In genomic region chr14:49065529-49066273, GRCm38 (mm10) we compare ENCODE assay signal across 8 mouse cellular contexts. TPM values are rescaled to one million over a fixed set of nuclear protein-coding genes. Genes with fewer than 3 reads are reported as not detected.
DNase-seq lines count a peak whose midpoint lies in the region; ATAC-seq and TF ChIP-seq lines count a peak whose summit lies in the region.

Ap5m1 (plus strand) TSS chr14:49066097.

- peaks cover 90% of the 10 kb centered on the region for H3K79me2 ChIP-seq in macrophage (ENCODE audit: inconsistent target)

- no peaks in the 10 kb centered on the region for H3K36me3 ChIP-seq in kidney, embryonic 14.5 days (ENCODE audit: control insufficient read depth, insufficient read depth, low read length)
- no peaks in the 10 kb centered on the region for H3K36me3 ChIP-seq in ES-Bruce4 (ENCODE audit: control insufficient read depth, insufficient read depth, low read length, poor library complexity, severe bottlenecking)
- H3K36me3 ChIP-seq in heart, embryonic 10.5 days, result no peaks in the 10 kb centered on the region
- H3K36me3 ChIP-seq in macrophage (ENCODE audit: inconsistent target), result no peaks in the 10 kb centered on the region

- peak within 1 kb of the TSS; percentile 93 for H3K4me3 ChIP-seq in kidney, embryonic 14.5 days (ENCODE audit: low read length)
- H3K4me3 ChIP-seq in ES-Bruce4 (ENCODE audit: low read depth, low read length), result peak within 1 kb of the TSS; percentile 99
- H3K4me3 ChIP-seq in cortical plate, adult 2 months (ENCODE audit: insufficient read depth, low read length), result peak within 1 kb of the TSS; percentile 95
- peak within 1 kb of the TSS; percentile 96 for H3K4me3 ChIP-seq in heart, embryonic 10.5 days
- H3K4me3 ChIP-seq in macrophage (ENCODE audit: inconsistent target), result peak within 1 kb of the TSS; percentile 84

- no peak for TF ChIP-seq CTCF in ES-Bruce4 (IDR thresholded peaks at IDR 0.05; ENCODE audit: low read depth, low read length)
- no peak for TF ChIP-seq CTCF in cortical plate, adult 2 months (IDR thresholded peaks at IDR 0.05; ENCODE audit: extremely low read depth, insufficient read depth, low read length)

- peak within 1 kb of the TSS; percentile 98 for H3K27ac ChIP-seq in kidney, embryonic 14.5 days (ENCODE audit: low read depth, low read length)
- H3K27ac ChIP-seq in ES-Bruce4 (ENCODE audit: insufficient read depth, low read length) (peak within 1 kb of the TSS; percentile 72), macrophage (peak within 1 kb of the TSS; percentile 75)
- peak within 1 kb of the TSS; percentile 97 for H3K27ac ChIP-seq in cortical plate, adult 2 months (ENCODE audit: insufficient read depth, low read length)
- peak within 1 kb of the TSS; percentile 99 for H3K27ac ChIP-seq in heart, embryonic 10.5 days

- peak; percentile 69 for ATAC-seq in kidney, embryonic 14.5 days (ENCODE audit: low FRiP score, low TSS enrichment)

- no peaks in the 10 kb centered on the region for H3K9me3 ChIP-seq in kidney, embryonic 14.5 days (ENCODE audit: control insufficient read depth, low read length)
- H3K9me3 ChIP-seq in ES-Bruce4 (replicated peaks; ENCODE audit: control insufficient read depth, insufficient read depth, low read length, poor library complexity, severe bottlenecking), result no peaks in the 10 kb centered on the region
- H3K9me3 ChIP-seq in heart, embryonic 10.5 days, result no peaks in the 10 kb centered on the region

- peaks cover 13% of the 10 kb centered on the region for H3K4me1 ChIP-seq in kidney, embryonic 14.5 days (ENCODE audit: control insufficient read depth, insufficient read depth, low read length)
- no peaks in the 10 kb centered on the region for H3K4me1 ChIP-seq in ES-Bruce4 (ENCODE audit: control insufficient read depth, insufficient read depth, low read length)
- no peaks in the 10 kb centered on the region for H3K4me1 ChIP-seq in cortical plate, adult 2 months (ENCODE audit: control insufficient read depth, insufficient read depth, low read length)
- peaks cover 14% of the 10 kb centered on the region; the same call in 1 of the 2 replicates for H3K4me1 ChIP-seq in heart, embryonic 10.5 days

- no peak for TF ChIP-seq EP300 in ES-Bruce4 (IDR thresholded peaks at IDR 0.05; ENCODE audit: insufficient read depth, low read depth, low read length)

- H3K4me2 ChIP-seq in kidney, embryonic 14.5 days (replicated peaks; ENCODE audit: low read depth, low read length), result peak within 1 kb of the TSS; percentile 60

- TF ChIP-seq POLR2A in ES-Bruce4 (IDR thresholded peaks at IDR 0.05; ENCODE audit: insufficient read depth, low read length), result no peak
- no peak for TF ChIP-seq POLR2A in cortical plate, adult 2 months (IDR thresholded peaks at IDR 0.05; ENCODE audit: extremely low read depth, insufficient read depth, low read length)

- H3K27me3 ChIP-seq in kidney, embryonic 14.5 days (ENCODE audit: control insufficient read depth, insufficient read depth, low read length), result no peaks in the 10 kb centered on the region
- no peaks in the 10 kb centered on the region for H3K27me3 ChIP-seq in ES-Bruce4 (ENCODE audit: control insufficient read depth, insufficient read depth, low read length, poor library complexity, severe bottlenecking)
- no peaks in the 10 kb centered on the region for H3K27me3 ChIP-seq in heart, embryonic 10.5 days (ENCODE audit: insufficient read depth, poor library complexity, severe bottlenecking)

- peak within 1 kb of the TSS; percentile 94 for H3K9ac ChIP-seq in kidney, embryonic 14.5 days (ENCODE audit: low read depth, low read length)
- H3K9ac ChIP-seq in ES-Bruce4 (ENCODE audit: low read depth, poor library complexity, severe bottlenecking), result peak within 1 kb of the TSS; percentile 81

- DNase-seq in kidney, adult 18-20 months, result no peak
- no peak for DNase-seq in heart, embryonic 10.5 days (ENCODE audit: low spot score)
- DNase-seq in layer of hippocampus, postnatal 10 days (ENCODE audit: low spot score in 2 of 2), result no peak
- DNase-seq in spleen, postnatal 36 days (ENCODE audit: low spot score in 2 of 2), result peak; percentile 24 to 36

- WGBS in kidney, embryonic 14.5 days, result under 1% methylated on average over 39 of the region's 62 CpGs
- WGBS in heart, embryonic 10.5 days, result under 1% methylated on average over 61 of the region's 62 CpGs
- WGBS in macrophage (ENCODE audit: missing documents), result 1% methylated on average over 61 of the region's 62 CpGs

RNA-seq across cellular contexts. Expression of gene Ap5m1, which starts in this region (rescaled TPM):
- 24.3 and 30.4 TPM in 2 replicates for polyA plus RNA-seq in kidney, embryonic 14.5 days (2014; fragmentation: Nextera tagmentation; extraction: Ambion mirVana)
- polyA plus RNA-seq in ES-Bruce4 (2011; ENCODE audit: insufficient read depth, insufficient read length, low read depth, missing spikeins) (36.7 and 44.9 TPM in 2 replicates), macrophage (2018) (8.6 to 16.8 TPM (median 13.0 TPM) in 3 replicates)
- polyA plus RNA-seq in cortical plate, adult 2 months (2012; rRNA removed), result 18.7 and 18.8 TPM in 2 replicates
- 22.9 and 26.2 TPM in 2 replicates for polyA plus RNA-seq in heart, embryonic 10.5 days (2016; fragmentation: Nextera tagmentation; extraction: Ambion mirVana)
- 10 to 100 TPM; 20.5 to 21.5 TPM for total RNA-seq in layer of hippocampus, postnatal 10 days (2021)
- 10 to 100 TPM in 25 of 26 experiments, 1 to 10 TPM in 1; 8.5 to 60.7 (median 29.5) TPM for total RNA-seq in macrophage (2018; cell fraction: chromatin; rRNA removed)
- 10 to 100 TPM in 24 of 26 experiments, 1 to 10 TPM in 2; 8.3 to 19.5 (median 13.7) TPM for total RNA-seq in macrophage (2018; cell fraction: cytosol; rRNA removed)
- 10 to 100 TPM; 14.9 to 71.5 (median 21.8) TPM for total RNA-seq in macrophage (2018; cell fraction: nucleus; rRNA removed)

Comparison
In these comparisons a context has a peak if more than half of its experiments do, and no peak if none do; other contexts are left out.
1. DNase-seq: peak in spleen, postnatal 36 days (2 of 2); none in kidney, adult 18-20 months (single experiment), heart, embryonic 10.5 days (single experiment) and layer of hippocampus, postnatal 10 days (0 of 2).
2. Peak in every context shown above with its lines, with median percentiles within 50 percentile points of each other: H3K27ac ChIP-seq and H3K4me3 ChIP-seq.